Mouse (Mus musculus) heart, postnatal 25 days (tissue): Measurements from ENCODE around the gene Sec24d. TPM values are rescaled to one million over a fixed set of nuclear protein-coding genes. Genes with fewer than 3 reads are reported as not detected.
"Not testable (repeated sequence)": the region's sequence is repeated elsewhere in the genome, so short reads cannot be mapped to it uniquely, and the experiment has no call there.

Experiments
- DNase-seq: peaks from one replicate; pipeline ENCODE4 v3.0.0; 2022; ENCODE audit warnings: low spot score
- intact Hi-C: fragments of 180-260 bp; cut with DNase I; formaldehyde crosslinking; loops from one replicate; pipeline ENCODE4 v1.15.1; 2025
- total RNA-seq, 2 experiments: library from RNA; stranded (reverse); gene quantifications; 2 replicates each; pipeline ENCODE4 v1.2.3; 2021

The Sec24d gene
- total RNA-seq, 2 experiments from 2014 or later: 41.4 to 41.8 TPM

DNA sequence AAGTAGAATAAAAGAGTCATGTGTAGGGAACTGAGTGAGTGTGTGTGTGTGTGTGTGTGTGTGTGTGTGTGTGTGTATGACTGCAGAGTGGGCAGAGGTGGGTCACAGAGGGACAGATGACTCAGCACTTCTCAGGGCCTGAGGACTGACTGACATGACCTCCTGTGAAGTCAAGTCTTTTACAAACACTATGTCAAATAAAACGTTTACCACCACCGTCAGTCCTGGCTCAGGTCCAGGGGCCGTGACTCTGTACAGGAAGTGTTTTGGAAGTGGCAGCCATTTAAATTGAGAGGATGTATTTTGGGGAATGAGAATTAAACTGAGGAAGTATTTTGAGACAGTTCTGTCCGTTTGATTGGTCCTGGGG is 65.8 kb downstream of the Sec24d start:
- DNase-seq: no peak
- intact Hi-C loops: no loop called here

DNA sequence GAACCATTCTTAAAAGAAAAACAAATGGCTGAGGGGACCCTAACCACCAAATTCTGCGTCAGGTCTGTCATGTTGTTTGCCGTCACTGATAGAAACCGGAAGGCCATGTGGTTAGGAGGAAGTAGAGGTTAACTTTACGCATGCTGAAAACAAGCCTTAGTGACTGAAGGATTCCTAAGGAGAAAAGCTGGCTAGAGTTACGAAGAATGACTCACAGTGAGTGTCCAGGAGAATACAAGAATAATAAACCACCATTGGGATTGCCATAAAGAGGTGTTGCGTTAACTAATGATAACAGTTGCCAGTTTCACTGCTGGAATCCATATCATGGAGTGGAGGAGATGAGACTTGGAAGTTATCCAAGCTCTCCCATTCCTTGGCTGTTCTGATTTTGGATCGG is 67.7 kb downstream of the Sec24d start:
- intact Hi-C loops: no loop called here
- DNase-seq: no peak

- no peak for DNase-seq
- intact Hi-C loops: no loop called here
Measured at GRCm38 (mm10) chr3:123335480-123335879, 68.2 kb downstream of the Sec24d start.

GRCm38 (mm10) chr3:123336455-123336854 is 69.2 kb downstream of the Sec24d start:
- no peak for DNase-seq
- intact Hi-C loops: no loop called here

- intact Hi-C loops: no loop called here
- no peak for DNase-seq
Measured at GRCm38 (mm10) chr3:123336951-123337350, 69.7 kb downstream of the Sec24d start.

- intact Hi-C loops: no loop called here
- no peak for DNase-seq
Measured at GRCm38 (mm10) chr3:123337853-123338252, 70.6 kb downstream of the Sec24d start.

- no peak for DNase-seq
- intact Hi-C loops: no loop called here
Measured at GRCm38 (mm10) chr3:123338666-123339195, 71.5 kb downstream of the Sec24d start.

DNA sequence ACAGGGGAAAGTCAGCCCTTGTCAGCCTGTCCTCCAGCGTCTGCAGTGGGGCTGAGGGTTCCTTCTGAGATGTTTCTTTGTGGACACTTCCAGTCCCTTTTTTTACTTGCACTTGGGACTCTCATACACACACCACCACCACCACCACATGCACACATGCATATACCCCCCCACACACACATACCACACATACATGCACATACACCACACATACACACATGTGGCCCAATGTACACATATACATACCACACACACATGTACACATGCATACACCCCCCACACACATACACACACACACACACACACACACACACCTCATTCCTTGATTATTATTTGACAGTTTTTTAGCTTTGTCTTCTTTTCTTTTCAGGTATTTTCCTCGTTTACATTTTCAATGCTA is 73.8 kb downstream of the Sec24d start:
- no peak for DNase-seq
- intact Hi-C loops: no loop called here

DNA sequence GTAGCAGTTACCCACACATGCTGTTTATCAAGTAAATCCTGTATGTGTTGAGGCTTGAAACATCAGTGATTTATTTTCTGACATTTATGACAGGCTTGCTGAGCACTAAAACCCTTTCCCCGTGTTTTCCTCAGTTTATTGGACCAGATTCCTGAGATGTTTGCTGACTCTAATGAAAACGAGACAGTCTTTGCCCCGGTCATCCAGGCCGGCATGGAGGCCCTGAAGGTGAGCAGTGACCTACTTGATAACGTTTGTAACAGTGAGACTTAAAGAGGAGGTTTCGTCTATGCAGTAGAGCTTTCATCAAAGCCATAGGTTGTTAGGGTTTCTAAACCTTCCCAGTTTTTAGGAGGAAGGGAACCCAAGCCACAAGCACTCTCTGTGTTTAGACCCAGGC is 76.4 kb downstream of the Sec24d start:
- no peak for DNase-seq
- intact Hi-C loops: no loop called here

DNA sequence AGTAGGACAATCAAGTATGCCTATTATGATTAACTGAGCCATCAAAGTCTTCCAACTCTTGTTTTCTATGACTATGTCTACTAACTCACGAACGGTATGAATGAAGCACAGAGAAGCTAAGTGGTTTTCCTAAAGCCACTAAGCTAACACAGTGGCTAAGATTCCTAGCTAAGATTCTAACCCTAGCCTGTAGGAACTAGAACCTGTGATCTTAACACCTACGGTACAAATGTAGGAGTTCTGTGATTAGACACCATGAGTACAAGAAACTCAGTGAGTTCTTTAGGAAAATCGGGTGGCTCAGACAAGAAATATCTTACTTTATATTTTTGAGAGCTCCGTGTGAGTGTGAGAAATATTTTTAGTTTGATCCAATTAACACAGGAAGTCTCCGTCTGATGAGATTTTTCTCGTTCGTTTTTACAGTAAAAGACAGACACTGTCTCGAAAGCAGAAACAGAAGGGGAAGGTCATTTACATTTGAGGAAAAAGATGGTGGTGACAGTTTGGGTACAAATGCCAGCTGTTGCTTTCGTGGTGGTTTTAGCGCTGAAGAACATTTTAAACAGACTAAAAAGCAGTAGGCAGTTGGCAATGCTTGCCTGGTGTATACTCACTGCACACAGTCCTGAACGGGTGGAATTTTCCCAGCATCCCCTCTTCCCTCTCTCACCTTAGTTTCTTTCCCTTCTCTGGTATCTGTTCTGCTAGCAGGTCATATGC is 81.0 kb downstream of the Sec24d start:
- DNase-seq: no peak
- intact Hi-C loops: no loop called here

DNA sequence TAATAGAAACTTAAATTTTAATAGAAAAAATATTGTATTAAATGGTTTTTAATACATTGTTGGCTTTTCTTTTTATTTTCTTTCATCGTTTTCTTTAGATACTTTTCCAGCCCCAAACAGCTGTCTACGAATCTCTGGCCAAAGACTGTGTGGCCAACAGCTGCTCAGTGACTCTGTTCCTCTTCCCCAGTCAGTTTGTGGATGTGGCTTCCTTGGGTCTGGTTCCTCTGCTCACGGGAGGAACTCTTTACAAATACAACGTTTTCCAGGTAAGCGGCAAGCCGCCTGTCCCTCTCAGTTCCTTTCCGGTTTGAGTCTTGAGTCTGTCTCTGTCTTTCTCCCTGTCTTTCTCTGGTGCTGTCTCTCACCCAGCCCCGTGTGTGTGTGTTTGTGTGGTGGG is 83.3 kb downstream of the Sec24d start:
- DNase-seq: no peak
- intact Hi-C loops: no loop called here

DNA sequence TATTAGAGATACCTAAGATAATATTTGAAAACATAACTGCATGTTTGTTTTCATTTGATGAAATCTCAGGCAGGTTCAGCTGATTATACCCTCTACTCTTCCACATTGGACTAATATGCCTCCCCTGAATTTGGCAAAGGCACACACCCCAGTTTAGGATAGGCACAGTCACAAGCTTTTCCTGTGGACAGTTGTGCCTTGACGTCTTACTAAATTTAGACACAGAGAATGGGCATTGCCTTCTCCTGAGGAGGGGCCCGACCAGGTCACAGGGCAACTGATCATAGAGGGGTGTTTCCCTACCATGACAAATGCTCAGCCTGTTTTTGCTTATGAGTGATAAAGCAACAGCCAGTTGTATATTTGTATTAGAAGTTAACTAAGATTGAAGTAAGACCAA is 84.3 kb downstream of the Sec24d start:
- DNase-seq: no peak

DNA sequence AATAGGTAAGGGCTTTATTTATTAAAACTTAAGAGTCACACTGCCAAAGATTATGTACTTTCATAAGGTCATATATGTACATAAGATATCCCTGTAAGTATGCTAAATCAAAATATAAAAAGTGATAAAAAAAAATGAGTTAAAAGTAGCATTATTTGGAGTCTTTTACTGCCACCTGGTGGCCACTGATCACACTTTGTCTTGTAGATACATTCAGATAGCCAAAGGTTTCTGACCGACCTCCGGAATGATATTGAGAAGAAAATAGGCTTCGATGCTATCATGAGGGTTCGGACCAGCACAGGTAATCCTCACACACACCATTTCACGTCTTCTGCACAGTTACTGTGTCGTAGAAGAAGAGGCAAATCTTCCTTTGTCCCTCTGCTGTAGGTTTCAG is 85.9 kb downstream of the Sec24d start:
- no peak for DNase-seq
- intact Hi-C loops: loop anchor here (1.0 to 2.0 kb wide), 4 partner anchors 30 to 192 kb away; no protein-coding TSS in a partner anchor

More for the DNA sequence above, 84.3 kb downstream of the Sec24d start:
- intact Hi-C loops: no loop called here

GRCm38 (mm10) chr3:123353661-123354060 is 86.4 kb downstream of the Sec24d start:
- DNase-seq: no peak
- intact Hi-C loops: loop anchor here (1.0 to 2.0 kb wide), 4 partner anchors 31 to 193 kb away; no protein-coding TSS in a partner anchor

DNA sequence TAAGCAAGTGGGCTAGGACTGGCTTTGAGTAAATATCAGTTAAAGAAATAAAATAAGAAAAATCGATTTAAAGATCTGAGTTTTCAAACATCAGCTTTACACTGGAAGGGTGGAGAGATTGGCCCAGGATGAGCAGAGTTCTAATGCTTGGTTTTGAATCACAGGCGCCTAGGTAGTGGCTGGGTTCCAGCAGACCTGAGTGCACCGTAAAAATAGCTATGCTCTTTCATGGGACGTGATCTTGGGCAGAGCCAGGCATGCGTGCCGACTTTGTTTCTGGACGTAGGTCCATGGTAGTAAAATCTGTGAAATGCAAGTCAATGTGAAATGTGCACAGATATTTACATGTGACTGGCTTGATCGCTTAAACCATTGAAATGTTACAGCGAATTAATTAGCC is 87.1 kb downstream of the Sec24d start:
- intact Hi-C loops: no loop called here
- DNase-seq: no peak

DNA sequence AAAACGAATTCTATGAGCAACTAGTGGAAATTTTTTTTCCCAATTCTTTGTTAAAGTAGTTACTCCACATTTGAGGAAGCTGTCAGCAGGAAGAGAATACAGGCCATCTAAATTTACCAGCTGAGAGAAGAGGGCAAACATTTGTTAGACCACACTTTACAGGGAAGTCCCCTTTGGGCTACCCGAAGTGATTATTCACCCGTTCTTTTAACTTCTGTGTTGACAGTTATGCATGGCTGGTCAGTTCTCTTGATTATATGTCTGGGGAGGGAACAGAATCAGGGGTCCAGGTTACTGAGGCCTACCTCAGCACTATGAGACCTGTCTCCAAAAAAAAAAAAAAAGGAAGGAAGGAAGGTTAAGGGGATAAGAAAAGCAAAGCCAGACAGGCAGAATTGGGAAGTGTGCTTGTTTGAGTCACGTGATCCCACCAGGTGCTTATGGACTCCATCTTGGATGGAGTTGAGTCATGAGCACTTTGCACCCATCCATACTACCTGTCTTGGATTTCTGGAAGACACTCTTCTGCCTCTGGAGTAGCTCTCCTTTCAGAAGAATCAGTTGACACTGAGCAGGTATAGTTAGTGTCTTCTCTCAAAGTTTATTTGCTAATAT is 89.2 kb downstream of the Sec24d start:
- no peak for DNase-seq
- intact Hi-C loops: no loop called here

GRCm38 (mm10) chr3:123366820-123367219 is 99.6 kb downstream of the Sec24d start:
- intact Hi-C loops, DNase-seq: not testable (repeated sequence)

DNA sequence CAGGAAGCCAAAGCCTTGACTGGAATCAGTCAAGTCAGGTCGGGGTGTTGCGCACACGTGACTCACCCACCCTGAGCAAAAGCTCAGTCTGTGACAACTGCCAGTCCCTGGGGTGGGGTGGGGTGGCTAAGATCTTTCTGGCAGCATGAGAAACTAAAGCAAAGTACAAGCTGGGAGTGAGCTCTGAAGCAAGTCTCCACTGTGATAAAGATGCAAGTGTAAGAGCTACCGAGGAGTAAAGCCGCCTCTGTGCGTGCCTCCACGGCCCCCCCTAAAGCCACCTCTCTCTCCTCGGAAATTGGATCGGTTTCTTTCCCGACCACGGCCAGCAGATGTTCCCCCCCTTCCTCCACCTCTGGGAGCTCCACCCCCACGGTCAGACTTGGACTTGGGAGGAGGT is 101.9 kb downstream of the Sec24d start:
- DNase-seq: no peak
- intact Hi-C loops: no loop called here

DNA sequence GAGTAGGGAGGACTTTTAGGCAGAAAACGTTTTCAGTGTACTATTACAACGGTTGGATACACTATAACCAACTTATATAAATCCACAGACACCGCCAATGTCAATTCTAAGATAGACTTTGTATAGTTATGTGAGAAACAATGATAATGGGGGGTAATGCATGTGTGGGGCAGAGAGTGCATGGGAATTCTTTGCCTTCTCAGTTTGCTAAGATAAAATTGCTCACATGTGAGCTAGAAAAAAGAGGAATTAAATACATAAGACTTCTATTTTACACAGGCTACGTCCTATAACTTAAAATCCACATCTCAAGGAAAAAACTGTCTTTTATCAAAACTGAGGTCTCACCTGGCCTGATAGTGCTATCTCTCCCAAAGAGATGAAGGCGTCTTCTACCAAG is 103.7 kb downstream of the Sec24d start:
- no peak for DNase-seq
- intact Hi-C loops: no loop called here

- peak; percentile 36 for DNase-seq
- intact Hi-C loops: no loop called here
Measured at GRCm38 (mm10) chr3:123371766-123372535, 104.7 kb downstream of the Sec24d start.

DNA sequence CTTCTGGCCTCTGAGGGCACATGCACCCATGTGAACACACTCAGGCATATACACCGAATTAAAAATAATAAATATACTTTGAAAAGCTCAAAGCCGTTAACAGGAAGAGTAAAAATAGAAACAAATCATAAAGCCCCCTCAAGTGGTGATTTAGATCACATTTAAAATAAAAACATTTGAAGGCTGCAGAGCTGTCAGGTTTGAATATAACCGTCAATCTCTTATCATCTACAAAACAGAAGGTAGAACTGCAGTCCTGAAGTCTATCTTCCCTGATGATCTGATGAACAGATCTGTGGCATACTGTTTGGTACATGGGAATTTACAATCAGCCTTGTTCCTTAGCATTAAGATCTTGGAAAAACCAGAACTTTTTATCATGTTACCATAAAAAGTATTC is 109.3 kb downstream of the Sec24d start:
- intact Hi-C loops: no loop called here
- DNase-seq: no peak
